Mouse (Mus musculus) cerebellum, postnatal 4 days (tissue): Measurements from ENCODE around the gene Tex14.
A peak's percentile ranks its signal among the peaks of the same experiment; 100 is the strongest.

ENCODE experiments used
- DNase-seq, 2 experiments: peaks; one replicate each; pipeline ENCODE4 v3.0.0; 2022; ENCODE audit warnings: low spot score in 2 of 2, mixed read lengths in 1 of 2

Tex14 gene

GRCm38 (mm10) chr11:87570743-87571142, 165.9 kb downstream of the Tex14 start:
- peak in 1 of 2 experiments; percentile 11 for DNase-seq

GRCm38 (mm10) chr11:87571361-87571950, 166.6 kb downstream of the Tex14 start:
- peak in 1 of 2 experiments; percentile 13 for DNase-seq

GRCm38 (mm10) chr11:87573751-87574150, 168.9 kb downstream of the Tex14 start:
- peak in 1 of 2 experiments; percentile 45 for DNase-seq

- DNase-seq, result peak in 1 of 2 experiments; percentile 11
These were observed 169.8 kb downstream of the Tex14 start for GRCm38 (mm10) chr11:87574520-87575180.

GRCm38 (mm10) chr11:87577601-87578248, 172.9 kb downstream of the Tex14 start:
- DNase-seq, result no peak

GRCm38 (mm10) chr11:87578249-87578962, 173.5 kb downstream of the Tex14 start:
- DNase-seq, result peak; percentile 32 to 55

GRCm38 (mm10) chr11:87578963-87579601, 174.2 kb downstream of the Tex14 start:
- DNase-seq, result peak in 1 of 2 experiments; percentile 37

GRCm38 (mm10) chr11:87579713-87580112, 174.8 kb downstream of the Tex14 start:
- DNase-seq, result no peak

GRCm38 (mm10) chr11:87580543-87581085, 175.7 kb downstream of the Tex14 start:
- no peak for DNase-seq

- no peak for DNase-seq
These were observed 176.4 kb downstream of the Tex14 start for GRCm38 (mm10) chr11:87581161-87581865.

- no peak for DNase-seq
These were observed 177.3 kb downstream of the Tex14 start for GRCm38 (mm10) chr11:87581933-87582710.

- DNase-seq, result no peak
These were observed 178.6 kb downstream of the Tex14 start for GRCm38 (mm10) chr11:87583291-87584034.

- DNase-seq, result no peak
These were observed 180.0 kb downstream of the Tex14 start for GRCm38 (mm10) chr11:87584711-87585505.

- DNase-seq, result no peak
These were observed 182.5 kb downstream of the Tex14 start for GRCm38 (mm10) chr11:87587211-87587874.

GRCm38 (mm10) chr11:87589605-87590004, 184.7 kb downstream of the Tex14 start:
- DNase-seq, result no peak

- peak in 1 of 2 experiments; percentile 33 for DNase-seq
These were observed 186.1 kb downstream of the Tex14 start for GRCm38 (mm10) chr11:87590841-87591525.
